Mouse (Mus musculus) MEL (cell line): ENCODE measurements around the gene Epha4. TPM values are rescaled to one million over a fixed set of nuclear protein-coding genes. Genes with fewer than 3 reads are reported as not detected.

Experiments
- DNase-seq: peaks from one replicate; pipeline ENCODE4 v3.0.0; 2011; ENCODE audit warnings: low read depth, low spot score
- H3K27ac ChIP-seq: 2 replicates; pipeline ENCODE4 v1.5.1; 2012; ENCODE audit warnings: low read depth, mild to moderate bottlenecking, control low read depth, low read length, moderate library complexity; ENCODE audit not compliant: control insufficient read depth
- H3K27me3 ChIP-seq, 2 experiments: fragments of 150-350 bp in 1 of 2; sonication (generic) in 1 of 2; 2 replicates each; pipeline ENCODE4 v1.6.1; 2012; ENCODE audit warnings: low read length in 2 of 2, mild to moderate bottlenecking in 2 of 2, improper control_type of control experiment in 1 of 2, moderate library complexity in 1 of 2; ENCODE audit not compliant: insufficient read depth in 2 of 2, control insufficient read depth in 1 of 2
- H3K36me3 ChIP-seq, 2 experiments: 2 replicates each; pipeline ENCODE4 v1.6.1; 2012 to 2014; ENCODE audit warnings: low read length in 2 of 2, improper control_type of control experiment in 1 of 2, inconsistent platforms in 1 of 2, mild to moderate bottlenecking in 1 of 2; ENCODE audit not compliant: insufficient read depth in 2 of 2, control insufficient read depth in 1 of 2
- H3K4me1 ChIP-seq, 2 experiments: fragments of 150-350 bp in 1 of 2; sonication (generic) in 1 of 2; 2 replicates each; pipeline ENCODE4 v1.6.1; 2012; ENCODE audit warnings: low read length in 2 of 2, improper control_type of control experiment in 1 of 2, mild to moderate bottlenecking in 1 of 2; ENCODE audit not compliant: insufficient read depth in 2 of 2, control insufficient read depth in 1 of 2
- H3K4me3 ChIP-seq, 2 experiments: fragments of 150-350 bp in 1 of 2; sonication (generic) in 1 of 2; 2 replicates each; pipeline ENCODE4 v1.5.1; 2012; ENCODE audit warnings: low read depth in 2 of 2, low read length in 2 of 2, mild to moderate bottlenecking in 2 of 2, moderate library complexity in 2 of 2, control low read depth in 1 of 2, improper control_type of control experiment in 1 of 2; ENCODE audit not compliant: control insufficient read depth in 1 of 2, insufficient read depth in 1 of 2
- H3K79me2 ChIP-seq: 2 replicates; pipeline ENCODE4 v1.6.1; 2012; ENCODE audit warnings: mild to moderate bottlenecking, low read length, moderate library complexity; ENCODE audit not compliant: control insufficient read depth, poor library complexity, insufficient read depth
- H3K9ac ChIP-seq: 2 replicates; pipeline ENCODE4 v1.6.1; 2012; ENCODE audit warnings: low read depth, mild to moderate bottlenecking, control low read depth, low read length, moderate library complexity; ENCODE audit not compliant: control insufficient read depth, poor library complexity, severe bottlenecking
- H3K9me3 ChIP-seq: fragments of 150-350 bp; sonication (generic); replicated peaks from 2 replicates; pipeline ENCODE4 v1.6.1; 2012; ENCODE audit warnings: mild to moderate bottlenecking, low read length, improper control_type of control experiment, moderate library complexity; ENCODE audit not compliant: insufficient read depth
- BHLHE40 ChIP-seq: IDR thresholded peaks from 2 replicates; pipeline ENCODE4 v1.6.1; 2012; ENCODE audit warnings: low read depth, mild to moderate bottlenecking, inconsistent platforms, low read length, improper control_type of control experiment, borderline replicate concordance
- CHD2 ChIP-seq: IDR thresholded peaks from 2 replicates; pipeline ENCODE4 v1.6.1; 2011; ENCODE audit warnings: low read length, improper control_type of control experiment
- CTCF ChIP-seq, 3 experiments: IDR thresholded peaks in 2 of 3; conservative IDR thresholded peaks in 1 of 3; 2 replicates each; pipeline ENCODE4 v1.5.1; 2011 to 2012; ENCODE audit warnings: low read length in 3 of 3, low read depth in 2 of 3, mild to moderate bottlenecking in 2 of 3, improper control_type of control experiment in 1 of 3, inconsistent platforms in 1 of 3, mixed read lengths in 1 of 3, moderate library complexity in 1 of 3; ENCODE audit not compliant: control insufficient read depth in 1 of 3, insufficient read depth in 1 of 3, poor library complexity in 1 of 3, severe bottlenecking in 1 of 3
- E2F4 ChIP-seq: IDR thresholded peaks from 2 replicates; pipeline ENCODE4 v1.6.1; 2011; ENCODE audit warnings: low read depth, low read length, improper control_type of control experiment, borderline replicate concordance
- ELF1 ChIP-seq: IDR thresholded peaks from 2 replicates; pipeline ENCODE4 v1.6.1; 2014; ENCODE audit warnings: low read depth, mild to moderate bottlenecking, inconsistent platforms, low read length, improper control_type of control experiment, moderate library complexity
- EP300 ChIP-seq, 2 experiments: IDR thresholded peaks; 2 replicates each; pipeline ENCODE4 v1.6.1; 2011; ENCODE audit warnings: improper control_type of control experiment in 2 of 2, low read length in 2 of 2, low read depth in 1 of 2, mild to moderate bottlenecking in 1 of 2
- ETS1 ChIP-seq: IDR thresholded peaks from 2 replicates; pipeline ENCODE4 v1.6.1; 2012; ENCODE audit warnings: low read depth, mild to moderate bottlenecking, inconsistent platforms, low read length, improper control_type of control experiment, moderate library complexity
- HCFC1 ChIP-seq: IDR thresholded peaks from 2 replicates; pipeline ENCODE4 v1.6.1; 2012; ENCODE audit warnings: low read depth, mild to moderate bottlenecking, inconsistent platforms, low read length, improper control_type of control experiment, moderate library complexity
- JUND ChIP-seq: IDR thresholded peaks from 2 replicates; pipeline ENCODE4 v1.6.1; 2011; ENCODE audit warnings: low read depth, mild to moderate bottlenecking, improper control_type of control experiment, low read length
- MAFK ChIP-seq: IDR thresholded peaks from 2 replicates; pipeline ENCODE4 v1.6.1; 2011; ENCODE audit warnings: low read depth, mild to moderate bottlenecking, low read length, improper control_type of control experiment, borderline replicate concordance
- MAZ ChIP-seq: IDR thresholded peaks from 2 replicates; pipeline ENCODE4 v1.6.1; 2012; ENCODE audit warnings: low read depth, mild to moderate bottlenecking, inconsistent platforms, low read length, improper control_type of control experiment
- MXI1 ChIP-seq: IDR thresholded peaks from 2 replicates; pipeline ENCODE4 v1.6.1; 2011; ENCODE audit warnings: mild to moderate bottlenecking, low read depth, low read length, improper control_type of control experiment
- RAD21 ChIP-seq: IDR thresholded peaks from 2 replicates; pipeline ENCODE4 v1.6.1; 2011; ENCODE audit warnings: mild to moderate bottlenecking, low read depth, low read length, improper control_type of control experiment
- SIN3A ChIP-seq: IDR thresholded peaks from 2 replicates; pipeline ENCODE4 v1.6.1; 2012; ENCODE audit warnings: low read length, improper control_type of control experiment, inconsistent platforms
- SMC3 ChIP-seq: IDR thresholded peaks from 2 replicates; pipeline ENCODE4 v1.6.1; 2011; ENCODE audit warnings: low read depth, low read length, improper control_type of control experiment
- TAL1 ChIP-seq: IDR thresholded peaks from 2 replicates; pipeline ENCODE4 v1.6.1; 2012; ENCODE audit warnings: mild to moderate bottlenecking, inconsistent platforms, low read length, moderate library complexity, mixed read lengths
- TBP ChIP-seq: IDR thresholded peaks from 2 replicates; pipeline ENCODE4 v1.8.0; 2011; ENCODE audit warnings: low read depth, low read length, improper control_type of control experiment
- TCF12 ChIP-seq: IDR thresholded peaks from 2 replicates; pipeline ENCODE4 v1.6.1; 2014; ENCODE audit warnings: low read depth, mild to moderate bottlenecking, inconsistent platforms, low read length, improper control_type of control experiment, moderate library complexity
- USF1 ChIP-seq: IDR thresholded peaks from 2 replicates; pipeline ENCODE4 v1.6.1; 2014; ENCODE audit warnings: low read depth, mild to moderate bottlenecking, inconsistent platforms, low read length, improper control_type of control experiment, moderate library complexity
- ZC3H11A ChIP-seq: IDR thresholded peaks from 2 replicates; pipeline ENCODE4 v1.6.1; 2012; ENCODE audit warnings: low read depth, mild to moderate bottlenecking, inconsistent platforms, low read length, improper control_type of control experiment
- ZKSCAN1 ChIP-seq: IDR thresholded peaks from 2 replicates; pipeline ENCODE4 v1.6.1; 2012; ENCODE audit warnings: low read depth, mild to moderate bottlenecking, inconsistent platforms, low read length, improper control_type of control experiment, moderate library complexity
- polyA plus RNA-seq, 2 experiments: library from polyadenylated mRNA; stranded (reverse) in 1 of 2; unstranded in 1 of 2; fragments of >175 nt in 1 of 2; fragments of >200 nt in 1 of 2; gene quantifications; 2 replicates each; pipeline versions ENCODE4 v1.2.1 to v1.2.4; 2012; ENCODE audit warnings: low replicate concordance in 2 of 2, low read depth in 1 of 2; ENCODE audit not compliant: insufficient read length in 2 of 2, insufficient read depth in 1 of 2, missing spikeins in 1 of 2
- total RNA-seq: library from RNA; depleted of rRNA; stranded (reverse); fragments of 300-350 nt; gene quantifications from 2 replicates; pipeline ENCODE4 v1.2.3, GENCODE M21; 2012; rRNA removed

Gene Epha4
- total RNA-seq: not detected in 2 replicates
- polyA plus RNA-seq: not detected

- no peaks in the 10 kb centered on the region for H3K9me3 ChIP-seq
- no peaks in the 10 kb centered on the region for H3K79me2 ChIP-seq
- no peaks in the 10 kb centered on the region for H3K27me3 ChIP-seq
- H3K27ac ChIP-seq: no peak within 1 kb of the TSS
- H3K4me3 ChIP-seq: no peak within 1 kb of the TSS
- DNase-seq: no peak
- TF ChIP-seq ETS1 (no peak), MXI1 (no peak), EP300 (IDR thresholded peaks at IDR 0.05; ENCODE audit: low read depth in 1 of 2, low read length in 2 of 2) (no peak), TCF12 (no peak), TBP (no peak), MAZ (no peak), MAFK (no peak), CTCF (IDR thresholded peaks at IDR 0.05 in 2 of 3, conservative IDR thresholded peaks at IDR 0.05 in 1 of 3; ENCODE audit: control insufficient read depth in 1 of 3, insufficient read depth in 1 of 3, low read depth in 2 of 3, low read length in 3 of 3, poor library complexity in 1 of 3, severe bottlenecking in 1 of 3) (no peak), ELF1 (no peak), CHD2 (no peak), JUND (no peak), ZC3H11A (no peak), TAL1 (no peak), BHLHE40 (no peak), ZKSCAN1 (no peak)
- no peaks in the 10 kb centered on the region for H3K4me1 ChIP-seq
- H3K9ac ChIP-seq: no peak within 1 kb of the TSS
- H3K36me3 ChIP-seq: no peaks in the 10 kb centered on the region
These were observed at the start of gene Epha4 for GRCm38 (mm10) chr1:77514963-77515650. TSS of gene Epha4 (minus strand) at chr1:77515088.

- Histone ChIP-seq H3K27me3 (no peaks in the 10 kb centered on the region), H3K9ac (no peak overlapping the region), H3K9me3 (no peaks in the 10 kb centered on the region), H3K4me1 (no peaks in the 10 kb centered on the region), H3K79me2 (no peaks in the 10 kb centered on the region), H3K27ac (no peak overlapping the region), H3K4me3 (no peak overlapping the region), H3K36me3 (no peaks in the 10 kb centered on the region)
- TF ChIP-seq ZKSCAN1 (no peak), E2F4 (no peak), RAD21 (no peak), USF1 (no peak), SIN3A (no peak), TCF12 (no peak), EP300 (IDR thresholded peaks at IDR 0.05; ENCODE audit: low read depth in 1 of 2, low read length in 2 of 2) (no peak), TAL1 (no peak), SMC3 (no peak), HCFC1 (no peak)
- DNase-seq: no peak
These were observed 41.3 kb upstream of the Epha4 start for GRCm38 (mm10) chr1:77556199-77556598.
